ENCODE assay signal across 33 mouse cellular contexts in genomic region chr4:107129373-107129772, GRCm38 (mm10). TPM values are rescaled to one million over a fixed set of nuclear protein-coding genes. Genes with fewer than 3 reads are reported as not detected.
A peak's percentile ranks its signal among the peaks of the same experiment; 100 is the strongest.
DNase-seq lines count a peak whose midpoint lies in the region; ATAC-seq and TF ChIP-seq lines count a peak whose summit lies in the region.
"Had no signal": no experiment of that assay in that cellular context is flagged by ENCODE, and none has a peak within 500 bp of the region (broad histone marks: within the 10 kb centered on the region; RNA-seq: fewer than 3 reads in every experiment).

No protein-coding gene starts in this region.

- H3K9ac ChIP-seq in heart, embryonic 11.5 days (ENCODE audit: low read depth, low read length), result peak overlapping the region; percentile 16; the same call in 1 of the 2 replicates
- no peak overlapping the region for H3K9ac ChIP-seq in midbrain, embryonic 13.5 days (replicated peaks)
- no peak overlapping the region for H3K9ac ChIP-seq in midbrain, postnatal 0 days (replicated peaks; ENCODE audit: low read length, poor library complexity, severe bottlenecking)
- H3K9ac ChIP-seq: forebrain, embryonic 12.5 days; hindbrain, embryonic 14.5 days; limb, embryonic 13.5 days; liver, embryonic 14.5 days; lung, embryonic 14.5 days had no signal

- peaks cover 10% of the 10 kb centered on the region for H3K27me3 ChIP-seq in heart, embryonic 11.5 days (ENCODE audit: control insufficient read depth, insufficient read depth, low read length)
- H3K27me3 ChIP-seq in midbrain, embryonic 13.5 days, result no peaks in the 10 kb centered on the region
- H3K27me3 ChIP-seq in midbrain, postnatal 0 days (ENCODE audit: insufficient read depth, low read length), result no peaks in the 10 kb centered on the region
- H3K27me3 ChIP-seq: limb, embryonic 13.5 days had no signal

- TF ChIP-seq CTCF in midbrain, postnatal 0 days (IDR thresholded peaks at IDR 0.05), result no peak

- 59% methylated on average over 8 of the region's 8 CpGs for WGBS in heart, embryonic 11.5 days (ENCODE audit: insufficient replicate concordance)
- WGBS in midbrain, embryonic 13.5 days, result 73% methylated on average over 8 of the region's 8 CpGs
- 77% methylated on average over 8 of the region's 8 CpGs for WGBS in midbrain, postnatal 0 days

- no peak overlapping the region for H3K4me2 ChIP-seq in heart, embryonic 11.5 days
- H3K4me2 ChIP-seq in midbrain, embryonic 13.5 days (replicated peaks), result no peak overlapping the region
- H3K4me2 ChIP-seq in midbrain, postnatal 0 days (ENCODE audit: low read depth, low read length, poor library complexity, severe bottlenecking), result no peak overlapping the region
- H3K4me2 ChIP-seq: forebrain, embryonic 12.5 days; hindbrain, embryonic 14.5 days; limb, embryonic 13.5 days; lung, embryonic 14.5 days; midbrain, embryonic 11.5 days had no signal

- H3K27ac ChIP-seq in heart, embryonic 11.5 days (ENCODE audit: low read depth, low read length), result no peak overlapping the region
- peak overlapping the region; percentile 80; the same call in 1 of the 2 replicates for H3K27ac ChIP-seq in midbrain, embryonic 13.5 days
- no peak overlapping the region for H3K27ac ChIP-seq in midbrain, postnatal 0 days (ENCODE audit: low read depth, low read length)
- H3K27ac ChIP-seq: hindbrain, embryonic 14.5 days; limb, embryonic 13.5 days; liver, embryonic 14.5 days had no signal

- peaks cover 12% of the 10 kb centered on the region for H3K4me1 ChIP-seq in heart, embryonic 11.5 days (ENCODE audit: control insufficient read depth, insufficient read depth, low read length)
- H3K4me1 ChIP-seq in midbrain, embryonic 13.5 days (replicated peaks), result peaks cover 60% of the 10 kb centered on the region
- H3K4me1 ChIP-seq in midbrain, postnatal 0 days (ENCODE audit: insufficient read depth, low read length), result no peaks in the 10 kb centered on the region

- no peak for ATAC-seq in heart, embryonic 11.5 days (replicated peaks; ENCODE audit: insufficient number of reproducible peaks, low FRiP score, low TSS enrichment)
- no peak for ATAC-seq in midbrain, embryonic 13.5 days
- ATAC-seq in midbrain, postnatal 0 days (ENCODE audit: low FRiP score), result no peak
- ATAC-seq: inflammation-experienced regulatory T-cells, adult 6 months had no signal

- H3K36me3 ChIP-seq in heart, embryonic 11.5 days (ENCODE audit: control insufficient read depth, insufficient read depth, low read length), result no peaks in the 10 kb centered on the region
- no peaks in the 10 kb centered on the region for H3K36me3 ChIP-seq in midbrain, embryonic 13.5 days
- H3K36me3 ChIP-seq in midbrain, postnatal 0 days (ENCODE audit: insufficient read depth, low read length), result no peaks in the 10 kb centered on the region
- H3K36me3 ChIP-seq: forebrain, embryonic 12.5 days; G1E; limb, embryonic 13.5 days had no signal

- peak; percentile 43 for DNase-seq in adrenal gland, adult 2 months
- no peak for DNase-seq in adrenal gland, postnatal 4 days (ENCODE audit: low spot score in 2 of 2)
- DNase-seq in heart, adult 9 months (ENCODE audit: low spot score in 2 of 2), result no peak
- no peak for DNase-seq in midbrain, postnatal 0 days (ENCODE audit: low spot score)
- no peak for DNase-seq in testis, postnatal 10 days (ENCODE audit: low spot score)
- DNase-seq: cerebellum, adult 18-20 months; cerebellum, postnatal 10 days; gastrocnemius, postnatal 10 days; heart, postnatal 36 days; kidney, adult 11 months; kidney, postnatal 14 days; lung, embryonic 14.5 days had no signal

- no peaks in the 10 kb centered on the region for H3K9me3 ChIP-seq in heart, embryonic 11.5 days (replicated peaks; ENCODE audit: control insufficient read depth, low read length)
- H3K9me3 ChIP-seq in midbrain, embryonic 13.5 days, result no peaks in the 10 kb centered on the region
- no peaks in the 10 kb centered on the region for H3K9me3 ChIP-seq in midbrain, postnatal 0 days (ENCODE audit: low read length)
- H3K9me3 ChIP-seq: forebrain, embryonic 12.5 days; G1E; limb, embryonic 13.5 days had no signal

- H3K4me3 ChIP-seq in heart, embryonic 11.5 days (ENCODE audit: low read depth, low read length), result no peak overlapping the region
- no peak overlapping the region for H3K4me3 ChIP-seq in midbrain, embryonic 13.5 days (replicated peaks)
- no peak overlapping the region for H3K4me3 ChIP-seq in midbrain, postnatal 0 days (ENCODE audit: low read depth, low read length)
- H3K4me3 ChIP-seq: erythroblast, embryonic 14.5 days; forebrain, embryonic 12.5 days; limb, embryonic 13.5 days had no signal

RNA-seq across cellular contexts. Expression of gene Cdcp2, which starts 32.7 kb away (rescaled TPM):
- total RNA-seq in adrenal gland, adult 2 months (2021), result not detected
- 0.06 and 0.08 TPM in 2 replicates for polyA plus RNA-seq in adrenal gland, adult 2 months (2012; rRNA removed)
- total RNA-seq in adrenal gland, postnatal 4 days (2021), result under 1 TPM in 1 of 2 experiments, not detected in 1; 0.14 TPM
- not detected in 2 replicates for polyA plus RNA-seq in heart, embryonic 11.5 days (2014; fragmentation: Nextera tagmentation; extraction: Ambion mirVana)
- not detected in 2 replicates for polyA plus RNA-seq in midbrain, embryonic 13.5 days (2015; fragmentation: Nextera tagmentation; extraction: Ambion mirVana)
- 0.22 TPM in 1 of 2 replicates, not detected in the other for total RNA-seq in midbrain, postnatal 0 days (2014; rRNA removed)
- 0.06 and 0.12 TPM in 2 replicates for polyA plus RNA-seq in midbrain, postnatal 0 days (2015; fragmentation: Nextera tagmentation; extraction: Ambion mirVana)
- total RNA-seq: gastrocnemius, postnatal 10 days; heart, adult 8-10 months; heart, postnatal 36 days; layer of hippocampus, postnatal 10 days; left cerebral cortex, adult 18-20 months; left cerebral cortex, postnatal 14 days; megakaryocyte progenitor cell, adult 5-6 weeks; monocyte, adult 5-6 weeks had no signal
- polyA plus RNA-seq: C2C12; cortical plate, adult 2 months; forebrain, embryonic 12.5 days; G1E; heart, embryonic 16.5 days; hindbrain, embryonic 14.5 days; inflammation-experienced regulatory T-cells, adult 6 months; liver, embryonic 14.5 days; lung, embryonic 14.5 days; neural tube, embryonic 14.5 days; testis, adult 2 months had no signal

RNA-seq across cellular contexts. Expression of gene Tmem59, which starts 48.8 kb away (rescaled TPM):
- 100 to 1,000 TPM; 274 to 379 TPM for total RNA-seq in adrenal gland, adult 2 months (2021)
- polyA plus RNA-seq in adrenal gland, adult 2 months (2012; rRNA removed), result 746 and 999 TPM in 2 replicates
- 100 to 1,000 TPM; 332 to 354 TPM for total RNA-seq in adrenal gland, postnatal 4 days (2021)
- polyA plus RNA-seq in heart, embryonic 11.5 days (2014; fragmentation: Nextera tagmentation; extraction: Ambion mirVana), result 302 and 326 TPM in 2 replicates
- polyA plus RNA-seq in midbrain, embryonic 13.5 days (2015; fragmentation: Nextera tagmentation; extraction: Ambion mirVana), result 377 and 395 TPM in 2 replicates
- total RNA-seq in midbrain, postnatal 0 days (2014; rRNA removed), result 127 and 153 TPM in 2 replicates
- 338 and 347 TPM in 2 replicates for polyA plus RNA-seq in midbrain, postnatal 0 days (2015; fragmentation: Nextera tagmentation; extraction: Ambion mirVana)

RNA-seq across cellular contexts. Expression of gene Tceanc2, which starts 49.5 kb away (rescaled TPM):
- 10 to 100 TPM; 22.7 to 26.7 TPM for total RNA-seq in adrenal gland, adult 2 months (2021)
- 5.3 and 5.4 TPM in 2 replicates for polyA plus RNA-seq in adrenal gland, adult 2 months (2012; rRNA removed)
- total RNA-seq in adrenal gland, postnatal 4 days (2021), result 10 to 100 TPM; 28.4 to 34.3 TPM
- 19.0 and 19.6 TPM in 2 replicates for polyA plus RNA-seq in heart, embryonic 11.5 days (2014; fragmentation: Nextera tagmentation; extraction: Ambion mirVana)
- polyA plus RNA-seq in midbrain, embryonic 13.5 days (2015; fragmentation: Nextera tagmentation; extraction: Ambion mirVana), result 28.4 and 45.1 TPM in 2 replicates
- 8.1 and 12.1 TPM in 2 replicates for total RNA-seq in midbrain, postnatal 0 days (2014; rRNA removed)
- 21.3 and 33.4 TPM in 2 replicates for polyA plus RNA-seq in midbrain, postnatal 0 days (2015; fragmentation: Nextera tagmentation; extraction: Ambion mirVana)
